Mouse (Mus musculus): Measurements from ENCODE around the gene Scube2.

GRCm38 (mm10) chr7:109873170-109873569 lies 7.7 kb upstream of the Scube2 start:
- TF ChIP-seq CTCF (IDR thresholded peaks at IDR 0.05; ENCODE audit: insufficient read depth, low read depth, low read length) (no peak), POLR2A (IDR thresholded peaks at IDR 0.05; ENCODE audit: insufficient read depth, low read depth, low read length) (no peak)

Measured in olfactory bulb, adult 2 months (tissue).